Mouse (Mus musculus): ENCODE results near the gene Ermp1. TPM values are rescaled to one million over a fixed set of nuclear protein-coding genes. Genes with fewer than 3 reads are reported as not detected.
"Not testable (repeated sequence)": the region's sequence is repeated elsewhere in the genome, so short reads cannot be mapped to it uniquely, and the experiment has no call there.

Ermp1 gene
- polyA plus RNA-seq, 1 experiment from 2014 or later: 5.3 TPM

DNA sequence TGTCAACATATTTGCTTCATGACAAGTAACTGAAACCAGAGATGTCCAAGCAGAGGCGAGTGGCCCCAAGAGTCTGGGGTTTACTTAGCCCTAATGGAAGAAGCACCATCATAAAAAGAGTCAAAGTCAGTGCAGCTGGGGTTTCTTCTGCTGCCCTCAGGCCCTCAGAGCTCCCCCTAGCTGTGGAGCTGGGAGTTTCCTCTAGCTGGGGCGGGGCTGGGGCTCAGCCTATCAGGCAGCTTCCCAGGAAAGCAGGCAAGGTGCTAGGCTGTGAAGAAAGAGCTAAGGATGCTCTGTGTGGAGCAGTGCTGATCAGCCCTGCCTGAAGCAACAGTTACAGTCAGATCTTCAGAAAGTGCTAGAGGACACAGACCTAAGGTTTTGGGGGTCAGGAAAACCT lies 51.2 kb downstream of the Ermp1 start:
- Histone ChIP-seq H3K27me3 (replicated peaks) (no peaks in the 10 kb centered on the region), H3K9ac (no peak overlapping the region), H3K4me3 (no peak overlapping the region), H3K36me3 (peaks cover 70% of the 10 kb centered on the region), H3K9me3 (no peaks in the 10 kb centered on the region), H3K27ac (replicated peaks) (no peak overlapping the region), H3K4me2 (no peak overlapping the region), H3K4me1 (no peaks in the 10 kb centered on the region)
- no peak for ATAC-seq (ENCODE audit: extremely low read depth, insufficient number of reproducible peaks, low FRiP score, low TSS enrichment)
- WGBS: 91% methylated on average over 2 of the region's 2 CpGs

DNA sequence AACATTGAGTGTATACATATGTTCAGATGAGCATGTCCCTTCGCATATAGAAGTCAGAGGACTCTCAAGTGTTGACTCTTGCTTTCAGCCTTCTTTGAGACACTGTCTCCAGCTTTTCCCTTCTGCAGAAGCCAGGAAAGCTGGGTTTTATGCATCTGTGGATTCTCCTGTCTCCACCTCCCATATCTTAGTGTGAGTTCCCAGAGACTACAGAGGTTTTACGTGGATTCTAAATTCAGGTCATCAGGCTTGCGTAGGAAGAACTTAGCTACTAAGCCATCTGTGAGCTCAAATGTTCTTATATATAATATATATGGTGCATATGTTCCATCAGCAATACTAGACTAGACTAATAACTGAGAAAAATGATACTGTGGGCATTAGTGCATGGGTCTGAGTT lies 51.9 kb downstream of the Ermp1 start:
- H3K9ac ChIP-seq: no peak overlapping the region
- H3K27ac ChIP-seq (replicated peaks): no peak overlapping the region
- H3K4me3 ChIP-seq: no peak overlapping the region
- no peaks in the 10 kb centered on the region for H3K27me3 ChIP-seq (replicated peaks)
- WGBS: 94% methylated on average over 3 of the region's 3 CpGs
- ATAC-seq (ENCODE audit: extremely low read depth, insufficient number of reproducible peaks, low FRiP score, low TSS enrichment): no peak
- no peaks in the 10 kb centered on the region for H3K4me1 ChIP-seq
- H3K36me3 ChIP-seq: peaks cover 72% of the 10 kb centered on the region
- no peaks in the 10 kb centered on the region for H3K9me3 ChIP-seq
- H3K4me2 ChIP-seq: no peak overlapping the region

DNA sequence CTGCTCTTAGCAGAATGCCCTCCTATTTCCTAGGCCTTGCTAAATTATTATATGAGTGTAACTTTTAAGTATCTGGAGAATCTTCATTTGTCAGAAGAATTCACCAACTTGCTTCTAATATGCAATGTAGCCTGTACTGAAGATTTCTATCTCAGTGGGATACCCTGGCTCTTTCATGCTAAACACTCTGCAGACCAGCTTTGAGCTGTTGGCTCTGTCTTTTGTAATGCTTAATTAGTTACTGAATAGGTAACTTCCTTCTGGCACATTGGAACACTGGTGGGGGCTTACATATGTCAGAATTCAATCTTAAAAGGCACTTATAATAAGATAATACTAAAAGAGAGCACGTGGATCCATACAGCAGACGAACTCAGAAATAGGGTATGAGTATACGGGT lies 54.4 kb downstream of the Ermp1 start:
- not testable (repeated sequence) for H3K4me3 ChIP-seq; H3K4me1 ChIP-seq; H3K9ac ChIP-seq; H3K27me3 ChIP-seq (replicated peaks); H3K4me2 ChIP-seq; H3K9me3 ChIP-seq; ATAC-seq (ENCODE audit: extremely low read depth, insufficient number of reproducible peaks, low FRiP score, low TSS enrichment); H3K27ac ChIP-seq (replicated peaks)
- H3K36me3 ChIP-seq: peaks cover 64% of the 10 kb centered on the region
- WGBS: 82% methylated on average over 3 of the region's 3 CpGs

DNA sequence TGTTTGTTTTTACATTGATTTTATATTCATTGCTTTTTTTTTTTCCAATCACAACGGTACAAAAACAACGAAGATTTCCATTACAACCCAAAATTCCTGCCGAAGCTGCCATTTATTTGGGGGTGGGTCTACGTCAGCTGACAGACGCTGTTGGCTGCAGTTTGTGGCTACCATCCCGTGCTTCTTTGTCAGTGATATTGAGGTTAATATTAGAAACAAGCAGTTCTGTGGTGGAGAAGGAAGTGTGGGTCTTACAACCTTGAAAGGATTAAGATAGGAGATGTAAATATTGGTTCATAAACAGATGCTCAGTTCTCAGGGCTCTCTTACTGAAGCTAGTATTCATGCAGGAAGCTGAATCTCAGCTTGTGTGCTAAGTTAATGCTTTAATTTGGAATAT lies 64.5 kb downstream of the Ermp1 start:
- Histone ChIP-seq H3K36me3 (peaks cover 70% of the 10 kb centered on the region), H3K27me3 (replicated peaks) (no peaks in the 10 kb centered on the region), H3K4me3 (no peak overlapping the region), H3K27ac (replicated peaks) (no peak overlapping the region), H3K9ac (no peak overlapping the region), H3K4me2 (no peak overlapping the region), H3K4me1 (no peaks in the 10 kb centered on the region), H3K9me3 (no peaks in the 10 kb centered on the region)
- ATAC-seq (ENCODE audit: extremely low read depth, insufficient number of reproducible peaks, low FRiP score, low TSS enrichment): no peak
- WGBS: 80% methylated on average over 6 of the region's 6 CpGs

DNA sequence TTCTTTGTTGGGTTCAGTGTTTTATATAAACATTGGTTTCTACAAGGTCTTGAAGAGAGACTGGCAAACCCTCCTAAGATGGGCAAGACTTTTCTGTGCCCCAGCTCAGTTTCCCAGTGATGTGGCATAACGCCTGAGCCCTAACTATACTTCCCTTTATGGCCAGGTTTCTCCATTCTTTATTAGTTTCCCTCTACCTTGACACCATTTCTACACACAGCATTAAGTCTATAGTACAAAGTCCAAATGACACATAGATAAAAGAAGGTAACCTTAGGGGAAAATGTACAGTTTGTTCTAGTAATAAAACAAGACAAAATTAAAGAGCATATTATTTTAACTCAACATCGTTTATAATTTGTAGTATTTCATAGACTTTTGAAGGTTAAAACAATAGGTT lies 65.8 kb downstream of the Ermp1 start:
- H3K27ac ChIP-seq (replicated peaks): no peak overlapping the region
- 83% methylated on average over 2 of the region's 2 CpGs for WGBS
- peaks cover 67% of the 10 kb centered on the region for H3K36me3 ChIP-seq
- no peak overlapping the region for H3K4me2 ChIP-seq
- no peaks in the 10 kb centered on the region for H3K9me3 ChIP-seq
- H3K27me3 ChIP-seq (replicated peaks): no peaks in the 10 kb centered on the region
- no peak overlapping the region for H3K9ac ChIP-seq
- H3K4me3 ChIP-seq: no peak overlapping the region
- ATAC-seq (ENCODE audit: extremely low read depth, insufficient number of reproducible peaks, low FRiP score, low TSS enrichment): no peak
- H3K4me1 ChIP-seq: no peaks in the 10 kb centered on the region

DNA sequence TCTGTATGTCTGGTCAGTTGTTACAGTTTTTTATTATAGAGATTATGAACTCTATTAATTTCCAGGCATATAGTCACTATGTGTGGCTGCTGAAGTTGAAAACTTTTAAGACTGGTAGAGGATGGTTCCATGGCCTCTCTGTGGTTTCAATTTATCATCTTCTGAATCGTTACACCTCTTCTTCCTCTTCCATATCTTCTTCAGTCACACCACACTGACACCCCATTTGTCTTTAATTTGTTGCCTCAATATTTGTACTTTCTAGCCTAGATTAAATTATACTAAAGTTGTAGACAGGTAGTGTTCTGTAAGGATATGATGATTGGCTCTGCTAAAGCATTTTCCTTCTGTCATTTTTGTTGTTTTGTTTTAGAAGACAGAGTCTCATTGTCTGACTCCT lies 81.7 kb downstream of the Ermp1 start:
- Histone ChIP-seq H3K4me2 (no peak overlapping the region), H3K4me3 (no peak overlapping the region), H3K4me1 (no peaks in the 10 kb centered on the region; the same call in 1 of the 2 replicates), H3K9me3 (no peaks in the 10 kb centered on the region), H3K27ac (replicated peaks) (no peak overlapping the region), H3K9ac (no peak overlapping the region), H3K36me3 (peaks cover 41% of the 10 kb centered on the region), H3K27me3 (replicated peaks) (no peaks in the 10 kb centered on the region)
- ATAC-seq (ENCODE audit: extremely low read depth, insufficient number of reproducible peaks, low FRiP score, low TSS enrichment): no peak
- WGBS: 77% methylated on average over 1 of the region's 1 CpGs

DNA sequence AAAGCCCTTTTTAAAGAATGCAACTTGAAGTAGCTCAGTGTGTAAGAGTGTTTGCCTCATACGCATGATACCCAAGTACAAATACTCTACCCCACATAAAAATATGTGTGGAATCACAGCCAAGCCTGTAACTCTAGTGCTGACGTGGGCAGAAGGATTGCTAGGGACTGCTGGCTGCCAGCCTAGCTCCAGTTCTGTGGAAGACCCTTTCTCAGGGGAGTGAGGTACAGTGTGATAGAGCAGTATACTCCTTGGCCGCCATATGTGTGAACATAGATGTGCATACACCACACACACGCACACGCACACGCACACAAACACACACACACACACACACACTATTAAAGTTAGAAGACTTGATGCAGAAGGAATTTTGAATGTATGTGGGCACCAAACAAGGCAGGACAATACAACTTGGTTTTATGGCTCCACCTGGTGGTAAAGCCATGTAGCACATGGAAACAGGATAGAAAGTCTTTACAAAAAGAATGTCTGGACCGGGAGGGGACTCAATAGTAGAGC lies 84.9 kb downstream of the Ermp1 start:
- ATAC-seq (ENCODE audit: extremely low read depth, insufficient number of reproducible peaks, low FRiP score, low TSS enrichment): no peak
- H3K4me1 ChIP-seq: no peaks in the 10 kb centered on the region; the same call in 1 of the 2 replicates
- WGBS: 55% methylated on average over 7 of the region's 7 CpGs

DNA sequence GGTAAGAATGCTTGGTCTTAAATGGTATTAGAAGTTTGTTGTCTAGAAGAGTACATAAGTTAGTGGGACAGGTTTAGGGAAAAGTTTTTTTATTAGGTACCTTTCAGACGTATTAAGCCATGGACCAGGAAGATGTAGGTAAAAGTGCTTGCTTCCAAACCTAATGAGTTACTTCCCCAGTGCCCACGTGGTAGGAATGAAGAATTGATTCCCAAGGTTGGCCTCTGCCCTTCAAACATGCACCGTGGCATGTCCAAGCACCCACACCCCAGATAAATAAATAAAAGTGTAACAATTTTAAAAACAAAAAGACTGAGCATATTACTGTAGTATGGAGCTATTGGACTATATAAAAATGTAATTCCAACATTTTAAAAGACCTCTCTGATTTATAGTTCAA lies 85.6 kb downstream of the Ermp1 start:
- H3K36me3 ChIP-seq: peaks cover 19% of the 10 kb centered on the region
- no peak overlapping the region for H3K27ac ChIP-seq (replicated peaks)
- WGBS: 67% methylated on average over 3 of the region's 3 CpGs
- no peak overlapping the region for H3K4me3 ChIP-seq
- ATAC-seq (ENCODE audit: extremely low read depth, insufficient number of reproducible peaks, low FRiP score, low TSS enrichment): no peak
- H3K9ac ChIP-seq: no peak overlapping the region
- no peaks in the 10 kb centered on the region for H3K27me3 ChIP-seq (replicated peaks)
- H3K4me1 ChIP-seq: no peaks in the 10 kb centered on the region; the same call in 1 of the 2 replicates
- no peaks in the 10 kb centered on the region for H3K9me3 ChIP-seq
- H3K4me2 ChIP-seq: no peak overlapping the region

More for the DNA sequence above, 84.9 kb downstream of the Ermp1 start:
- Histone ChIP-seq H3K4me2 (no peak overlapping the region), H3K27ac (replicated peaks) (no peak overlapping the region), H3K9ac (no peak overlapping the region; the same call in 1 of the 2 replicates), H3K27me3 (replicated peaks) (no peaks in the 10 kb centered on the region), H3K9me3 (no peaks in the 10 kb centered on the region), H3K4me3 (no peak overlapping the region), H3K36me3 (peaks cover 19% of the 10 kb centered on the region)

DNA sequence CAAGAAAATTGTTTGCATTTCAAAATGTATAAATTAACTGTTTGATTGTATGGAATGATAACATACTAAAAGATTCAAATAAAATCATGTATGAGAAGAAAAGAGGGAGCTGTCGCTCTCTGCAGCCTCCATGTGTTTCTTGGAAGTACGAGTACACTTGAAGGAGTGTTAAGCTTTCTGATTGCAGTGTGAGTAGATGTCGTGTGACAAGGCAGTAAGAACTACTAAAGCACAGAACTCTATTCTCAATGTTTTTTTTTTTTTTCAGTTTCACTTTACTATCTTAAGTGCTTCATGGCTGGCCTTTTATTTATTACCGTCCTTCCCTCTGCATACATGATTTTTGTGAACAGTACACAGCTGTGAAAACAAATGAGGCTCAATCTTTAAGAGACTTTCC lies 86.0 kb downstream of the Ermp1 start:
- ATAC-seq (ENCODE audit: extremely low read depth, insufficient number of reproducible peaks, low FRiP score, low TSS enrichment): no peak
- H3K27ac ChIP-seq (replicated peaks): no peak overlapping the region
- WGBS: 74% methylated on average over 4 of the region's 4 CpGs
- H3K9ac ChIP-seq: no peak overlapping the region
- H3K9me3 ChIP-seq: no peaks in the 10 kb centered on the region
- H3K36me3 ChIP-seq: peaks cover 16% of the 10 kb centered on the region
- H3K4me1 ChIP-seq: no peaks in the 10 kb centered on the region; the same call in 1 of the 2 replicates
- H3K4me2 ChIP-seq: no peak overlapping the region
- no peak overlapping the region for H3K4me3 ChIP-seq
- no peaks in the 10 kb centered on the region for H3K27me3 ChIP-seq (replicated peaks)

Other genes starting within 250 kb of the Ermp1 start
- gene Pdcd1lg2, start 237.5 kb downstream of the Ermp1 start, polyA plus RNA-seq (2015; fragmentation: Nextera tagmentation; extraction: Ambion mirVana): not detected in 2 replicates
- gene Ric1, start 126.1 kb downstream of the Ermp1 start, polyA plus RNA-seq (2015; fragmentation: Nextera tagmentation; extraction: Ambion mirVana): 6.5 and 6.7 TPM in 2 replicates
- 0.66 and 0.92 TPM in 2 replicates for gene Mlana, start 49.4 kb upstream of the Ermp1 start, polyA plus RNA-seq (2015; fragmentation: Nextera tagmentation; extraction: Ambion mirVana)
- 2.5 and 2.7 TPM in 2 replicates for gene 9930021J03Rik, start 157.6 kb upstream of the Ermp1 start, polyA plus RNA-seq (2015; fragmentation: Nextera tagmentation; extraction: Ambion mirVana)
- gene Ranbp6, start 164.6 kb upstream of the Ermp1 start, polyA plus RNA-seq (2015; fragmentation: Nextera tagmentation; extraction: Ambion mirVana): 12.6 and 13.9 TPM in 2 replicates

Data from heart, embryonic 13.5 days (tissue).